Mouse (Mus musculus): ENCODE results near the gene Trabd2b. TPM values are rescaled to one million over a fixed set of nuclear protein-coding genes. Genes with fewer than 3 reads are reported as not detected.

The Trabd2b gene
- polyA plus RNA-seq, 1 experiment from 2014 or later, result 0.79 TPM

- Histone ChIP-seq H3K27ac (replicated peaks; ENCODE audit: low read depth, low read length) (no peak overlapping the region), H3K9ac (replicated peaks; ENCODE audit: low read length) (no peak overlapping the region), H3K4me2 (ENCODE audit: low read length) (no peak overlapping the region), H3K36me3 (ENCODE audit: control insufficient read depth, insufficient read depth, low read length) (no peaks in the 10 kb centered on the region), H3K4me1 (ENCODE audit: control insufficient read depth, insufficient read depth, low read length) (no peaks in the 10 kb centered on the region), H3K9me3 (ENCODE audit: control insufficient read depth, low read length) (no peaks in the 10 kb centered on the region), H3K27me3 (ENCODE audit: control insufficient read depth, insufficient read depth, low read length) (no peaks in the 10 kb centered on the region), H3K4me3 (replicated peaks; ENCODE audit: low read depth, low read length) (no peak overlapping the region)
- DNase-seq (no peak), ATAC-seq (ENCODE audit: low FRiP score, low TSS enrichment) (no peak)
- WGBS, result 83% methylated on average over 1 of the region's 1 CpGs
These were observed 178.2 kb downstream of the Trabd2b start for GRCm38 (mm10) chr4:114584686-114585085.

- Histone ChIP-seq H3K27ac (replicated peaks; ENCODE audit: low read depth, low read length) (no peak overlapping the region), H3K4me2 (ENCODE audit: low read length) (no peak overlapping the region), H3K9me3 (ENCODE audit: control insufficient read depth, low read length) (no peaks in the 10 kb centered on the region), H3K36me3 (ENCODE audit: control insufficient read depth, insufficient read depth, low read length) (no peaks in the 10 kb centered on the region), H3K4me3 (replicated peaks; ENCODE audit: low read depth, low read length) (no peak overlapping the region), H3K4me1 (ENCODE audit: control insufficient read depth, insufficient read depth, low read length) (no peaks in the 10 kb centered on the region), H3K9ac (replicated peaks; ENCODE audit: low read length) (no peak overlapping the region), H3K27me3 (ENCODE audit: control insufficient read depth, insufficient read depth, low read length) (no peaks in the 10 kb centered on the region)
- ATAC-seq (ENCODE audit: low FRiP score, low TSS enrichment) (no peak), DNase-seq (no peak)
- 85% methylated on average over 13 of the region's 13 CpGs for WGBS
These were observed 187.2 kb downstream of the Trabd2b start for GRCm38 (mm10) chr4:114593554-114594215.

GRCm38 (mm10) chr4:114595188-114595701, 188.7 kb downstream of the Trabd2b start:
- no peak overlapping the region for H3K9ac ChIP-seq (replicated peaks; ENCODE audit: low read length)
- no peaks in the 10 kb centered on the region for H3K27me3 ChIP-seq (ENCODE audit: control insufficient read depth, insufficient read depth, low read length)
- DNase-seq (no peak), ATAC-seq (ENCODE audit: low FRiP score, low TSS enrichment) (no peak)
- H3K36me3 ChIP-seq (ENCODE audit: control insufficient read depth, insufficient read depth, low read length), result no peaks in the 10 kb centered on the region
- WGBS, result 33% methylated on average over 2 of the region's 2 CpGs
- no peaks in the 10 kb centered on the region for H3K4me1 ChIP-seq (ENCODE audit: control insufficient read depth, insufficient read depth, low read length)
- no peaks in the 10 kb centered on the region for H3K9me3 ChIP-seq (ENCODE audit: control insufficient read depth, low read length)
- no peak overlapping the region for H3K27ac ChIP-seq (replicated peaks; ENCODE audit: low read depth, low read length)
- no peak overlapping the region for H3K4me2 ChIP-seq (ENCODE audit: low read length)
- no peak overlapping the region for H3K4me3 ChIP-seq (replicated peaks; ENCODE audit: low read depth, low read length)

GRCm38 (mm10) chr4:114599121-114599520, 192.6 kb downstream of the Trabd2b start:
- no peak overlapping the region for H3K4me3 ChIP-seq (replicated peaks; ENCODE audit: low read depth, low read length)
- no peaks in the 10 kb centered on the region for H3K27me3 ChIP-seq (ENCODE audit: control insufficient read depth, insufficient read depth, low read length)
- no peak overlapping the region for H3K4me2 ChIP-seq (ENCODE audit: low read length)
- H3K4me1 ChIP-seq (ENCODE audit: control insufficient read depth, insufficient read depth, low read length), result peaks cover 6% of the 10 kb centered on the region; the same call in 1 of the 2 replicates
- H3K27ac ChIP-seq (replicated peaks; ENCODE audit: low read depth, low read length), result no peak overlapping the region
- H3K9me3 ChIP-seq (ENCODE audit: control insufficient read depth, low read length), result no peaks in the 10 kb centered on the region
- DNase-seq (no peak), ATAC-seq (ENCODE audit: low FRiP score, low TSS enrichment) (no peak)
- H3K9ac ChIP-seq (replicated peaks; ENCODE audit: low read length), result no peak overlapping the region
- H3K36me3 ChIP-seq (ENCODE audit: control insufficient read depth, insufficient read depth, low read length), result no peaks in the 10 kb centered on the region

- 33% methylated on average over 8 of the region's 8 CpGs for WGBS
- Histone ChIP-seq H3K9me3 (ENCODE audit: control insufficient read depth, low read length) (no peaks in the 10 kb centered on the region), H3K9ac (replicated peaks; ENCODE audit: low read length) (no peak overlapping the region), H3K36me3 (ENCODE audit: control insufficient read depth, insufficient read depth, low read length) (no peaks in the 10 kb centered on the region), H3K4me2 (ENCODE audit: low read length) (no peak overlapping the region), H3K4me3 (replicated peaks; ENCODE audit: low read depth, low read length) (no peak overlapping the region), H3K27me3 (ENCODE audit: control insufficient read depth, insufficient read depth, low read length) (no peaks in the 10 kb centered on the region), H3K4me1 (ENCODE audit: control insufficient read depth, insufficient read depth, low read length) (peaks cover 6% of the 10 kb centered on the region; the same call in 1 of the 2 replicates), H3K27ac (replicated peaks; ENCODE audit: low read depth, low read length) (no peak overlapping the region)
- no peak for ATAC-seq (ENCODE audit: low FRiP score, low TSS enrichment)
- no peak for DNase-seq
These were observed 194.9 kb downstream of the Trabd2b start for GRCm38 (mm10) chr4:114601201-114602009.

GRCm38 (mm10) chr4:114605670-114606069, 199.1 kb downstream of the Trabd2b start:
- no peaks in the 10 kb centered on the region for H3K9me3 ChIP-seq (ENCODE audit: control insufficient read depth, low read length)
- H3K4me3 ChIP-seq (replicated peaks; ENCODE audit: low read depth, low read length), result no peak overlapping the region
- no peaks in the 10 kb centered on the region for H3K36me3 ChIP-seq (ENCODE audit: control insufficient read depth, insufficient read depth, low read length)
- H3K4me2 ChIP-seq (ENCODE audit: low read length), result no peak overlapping the region
- 91% methylated on average over 3 of the region's 3 CpGs for WGBS
- no peaks in the 10 kb centered on the region for H3K27me3 ChIP-seq (ENCODE audit: control insufficient read depth, insufficient read depth, low read length)
- ATAC-seq (ENCODE audit: low FRiP score, low TSS enrichment) (no peak), DNase-seq (no peak)
- no peak overlapping the region for H3K9ac ChIP-seq (replicated peaks; ENCODE audit: low read length)
- no peak overlapping the region for H3K27ac ChIP-seq (replicated peaks; ENCODE audit: low read depth, low read length)
- peaks cover 6% of the 10 kb centered on the region; the same call in 1 of the 2 replicates for H3K4me1 ChIP-seq (ENCODE audit: control insufficient read depth, insufficient read depth, low read length)

- Histone ChIP-seq H3K4me2 (ENCODE audit: low read length) (no peak overlapping the region), H3K27me3 (ENCODE audit: control insufficient read depth, insufficient read depth, low read length) (no peaks in the 10 kb centered on the region), H3K9me3 (ENCODE audit: control insufficient read depth, low read length) (no peaks in the 10 kb centered on the region), H3K9ac (replicated peaks; ENCODE audit: low read length) (no peak overlapping the region), H3K4me3 (replicated peaks; ENCODE audit: low read depth, low read length) (no peak overlapping the region), H3K4me1 (ENCODE audit: control insufficient read depth, insufficient read depth, low read length) (no peaks in the 10 kb centered on the region), H3K27ac (replicated peaks; ENCODE audit: low read depth, low read length) (no peak overlapping the region), H3K36me3 (ENCODE audit: control insufficient read depth, insufficient read depth, low read length) (no peaks in the 10 kb centered on the region)
- no peak for DNase-seq
- 74% methylated on average over 2 of the region's 2 CpGs for WGBS
- no peak for ATAC-seq (ENCODE audit: low FRiP score, low TSS enrichment)
These were observed 201.3 kb downstream of the Trabd2b start for GRCm38 (mm10) chr4:114607873-114608272.

GRCm38 (mm10) chr4:114609297-114609696, 202.8 kb downstream of the Trabd2b start:
- Histone ChIP-seq H3K4me1 (ENCODE audit: control insufficient read depth, insufficient read depth, low read length) (no peaks in the 10 kb centered on the region), H3K36me3 (ENCODE audit: control insufficient read depth, insufficient read depth, low read length) (no peaks in the 10 kb centered on the region), H3K4me3 (replicated peaks; ENCODE audit: low read depth, low read length) (no peak overlapping the region), H3K4me2 (ENCODE audit: low read length) (no peak overlapping the region), H3K9ac (replicated peaks; ENCODE audit: low read length) (no peak overlapping the region), H3K9me3 (ENCODE audit: control insufficient read depth, low read length) (no peaks in the 10 kb centered on the region), H3K27me3 (ENCODE audit: control insufficient read depth, insufficient read depth, low read length) (no peaks in the 10 kb centered on the region), H3K27ac (replicated peaks; ENCODE audit: low read depth, low read length) (no peak overlapping the region)
- WGBS, result 90% methylated on average over 4 of the region's 4 CpGs
- no peak for ATAC-seq (ENCODE audit: low FRiP score, low TSS enrichment)
- DNase-seq, result no peak

Measured in midbrain, embryonic 14.5 days (tissue).